Mouse (Mus musculus): ENCODE results near the gene Gm10320.

The Gm10320 gene

DNA sequence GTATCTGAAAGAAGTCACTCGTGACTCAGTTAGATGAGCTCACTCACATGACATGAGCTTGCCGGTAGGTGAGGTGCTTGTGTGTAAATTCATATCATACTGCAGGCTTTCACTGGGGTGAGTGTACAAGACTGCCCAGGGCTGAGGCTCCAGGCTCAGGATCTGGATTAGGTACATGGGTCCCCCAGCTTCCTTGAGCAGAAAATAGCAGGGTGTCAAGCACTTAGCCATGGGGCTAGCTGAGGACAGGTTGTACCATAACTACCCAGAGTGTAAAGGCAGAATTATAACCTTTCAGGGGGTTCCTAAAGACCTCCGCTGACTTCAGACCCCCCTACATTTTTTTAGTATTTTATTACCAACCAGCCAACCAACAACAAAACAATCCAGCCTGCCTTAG, at the start of gene Gm10320:
TSS of gene Gm10320 (minus strand) at position 93 of the 400 bp plus-strand sequence.
- no peak for DNase-seq (ENCODE audit: extremely low spot score, low read depth, low spot score)

DNA sequence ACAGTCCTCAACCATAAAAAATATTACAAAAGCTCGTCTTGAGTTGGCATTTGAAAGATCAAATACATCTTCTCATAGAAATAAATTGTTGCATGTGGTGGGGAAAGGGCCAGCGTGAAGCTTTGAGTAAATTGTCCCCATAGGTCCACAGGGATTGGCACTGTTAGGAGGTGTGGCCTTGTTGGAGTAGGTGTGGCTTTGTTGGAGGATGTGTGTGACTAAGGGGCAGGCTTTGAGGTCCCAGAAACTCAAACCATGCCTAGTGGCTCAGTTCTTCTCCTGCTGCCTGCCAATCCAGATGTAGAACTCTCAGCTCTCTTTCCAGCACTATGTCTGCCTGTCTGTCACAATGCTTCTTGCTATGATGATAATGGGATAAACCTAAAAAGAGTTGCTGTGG, 49.8 kb upstream of the Gm10320 start:
- no peak for DNase-seq (ENCODE audit: extremely low spot score, low read depth, low spot score)

- DNase-seq (ENCODE audit: extremely low spot score, low read depth, low spot score) = no peak
These were observed 48.4 kb upstream of the Gm10320 start for GRCm38 (mm10) chr13:98540206-98540605.

DNA sequence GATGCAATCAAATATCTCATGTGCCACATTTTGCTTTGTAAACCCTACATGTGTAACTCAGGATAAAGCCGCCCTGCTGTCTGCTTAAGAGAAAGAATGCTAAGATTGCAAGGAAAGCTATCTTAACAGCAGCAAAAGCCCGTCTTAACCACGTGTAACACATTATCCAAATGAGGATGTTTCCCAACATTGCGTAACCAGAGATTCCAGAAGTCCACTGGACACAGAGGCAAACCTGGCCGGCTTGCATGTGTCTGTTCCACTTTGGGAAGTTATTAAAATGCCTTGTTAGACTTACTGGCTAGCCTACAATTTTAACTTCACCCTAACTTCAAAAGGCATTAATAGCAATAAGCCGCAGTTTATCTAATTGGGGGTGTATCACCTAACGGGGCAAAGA, 47.5 kb upstream of the Gm10320 start:
- DNase-seq (ENCODE audit: extremely low spot score, low read depth, low spot score) = no peak

DNA sequence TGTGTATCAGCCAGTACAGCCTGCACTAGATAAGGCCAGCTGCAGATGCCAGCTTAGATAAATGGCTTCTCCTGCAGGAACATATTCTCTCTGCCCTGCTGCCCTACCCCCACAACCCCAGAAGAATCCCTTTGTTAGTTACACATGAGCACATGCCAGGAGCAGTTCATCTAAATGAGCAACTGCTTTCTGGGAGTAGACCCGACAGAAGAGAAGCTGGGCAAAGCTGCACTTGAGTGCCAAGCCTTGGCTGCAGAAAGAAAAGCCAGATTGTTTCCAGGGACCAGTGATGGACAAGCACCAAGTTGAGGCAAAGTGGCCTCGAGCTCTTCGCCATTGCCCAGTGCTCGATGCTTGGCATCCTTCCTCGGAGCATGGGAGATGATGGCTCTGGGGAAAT, 46.8 kb upstream of the Gm10320 start:
- no peak for DNase-seq (ENCODE audit: extremely low spot score, low read depth, low spot score)

GRCm38 (mm10) chr13:98534913-98535262, 43.1 kb upstream of the Gm10320 start:
- no peak for DNase-seq (ENCODE audit: extremely low spot score, low read depth, low spot score)

GRCm38 (mm10) chr13:98534190-98534912, 42.5 kb upstream of the Gm10320 start:
- DNase-seq (ENCODE audit: extremely low spot score, low read depth, low spot score) = no peak

DNA sequence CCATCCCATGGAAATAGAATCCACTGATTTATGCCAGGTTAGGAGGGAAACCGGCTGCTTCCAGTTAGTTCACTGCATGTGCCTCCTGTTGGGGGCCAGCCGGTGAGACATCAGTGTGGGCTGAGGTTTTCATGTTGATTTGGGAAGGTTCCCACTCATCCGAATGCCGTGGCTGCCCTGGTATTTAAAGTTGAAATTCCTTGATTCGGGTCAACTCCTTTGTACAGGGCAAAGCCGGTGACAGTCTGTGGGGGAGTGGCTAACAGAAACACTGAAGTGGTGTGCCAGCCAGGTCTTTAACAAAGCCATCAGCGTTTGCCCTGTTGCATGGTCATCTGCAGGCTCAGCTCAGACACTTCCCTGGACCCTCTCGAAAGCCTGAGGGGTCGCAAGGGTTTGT, 41.6 kb upstream of the Gm10320 start:
- DNase-seq (ENCODE audit: extremely low spot score, low read depth, low spot score) = no peak

DNA sequence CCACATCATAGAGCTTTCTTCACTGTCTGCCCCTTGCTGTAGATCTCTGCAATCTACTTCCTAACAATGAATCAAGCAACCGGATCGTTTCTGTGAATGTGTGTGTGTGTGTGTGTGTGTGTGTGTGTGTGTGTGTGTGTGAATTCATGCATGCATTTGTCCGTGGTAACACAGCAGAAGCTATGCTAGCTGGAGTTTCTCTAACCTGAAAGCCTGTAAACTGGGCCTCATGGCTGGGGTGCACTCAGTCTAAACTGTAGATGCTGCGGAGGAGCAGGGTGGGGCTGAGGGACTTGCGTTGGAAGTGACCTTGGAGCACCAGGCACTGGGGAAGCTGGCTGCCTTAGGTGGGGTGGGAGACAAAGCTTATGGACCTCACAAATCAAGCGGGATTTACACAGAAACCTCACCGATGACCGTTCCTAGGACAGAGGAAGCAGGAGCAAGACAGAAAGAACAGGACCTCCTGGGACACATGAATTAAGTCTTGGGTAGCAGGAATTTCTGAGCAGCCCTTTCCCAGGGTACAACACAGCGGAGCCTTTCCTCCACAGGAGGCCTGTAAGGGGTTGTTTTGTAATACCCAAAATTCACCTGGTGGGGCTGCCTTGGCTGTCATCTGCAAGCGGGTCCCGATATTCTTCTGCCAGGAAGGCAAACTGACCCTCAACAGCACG, 41.0 kb upstream of the Gm10320 start:
- DNase-seq (ENCODE audit: extremely low spot score, low read depth, low spot score) = no peak

DNA sequence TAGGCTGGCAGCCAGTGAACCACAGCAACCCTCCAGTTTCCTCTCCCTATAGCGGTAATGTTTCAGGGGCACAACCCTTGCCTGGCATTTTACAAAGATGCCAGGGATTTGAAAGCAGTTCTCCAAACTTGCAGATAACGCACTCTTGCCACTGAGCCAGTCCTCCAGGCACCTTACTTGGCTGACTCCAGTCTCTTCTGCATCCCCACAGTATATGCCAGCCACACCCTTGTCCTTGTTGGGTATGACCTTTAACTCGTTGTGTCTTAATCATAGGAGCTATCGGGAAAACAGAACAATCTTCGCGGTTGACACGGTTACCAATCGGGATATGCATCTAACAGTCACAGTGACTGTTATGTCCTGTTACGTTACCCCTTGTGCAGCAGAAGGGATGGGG, 40.2 kb upstream of the Gm10320 start:
- no peak for DNase-seq (ENCODE audit: extremely low spot score, low read depth, low spot score)

DNA sequence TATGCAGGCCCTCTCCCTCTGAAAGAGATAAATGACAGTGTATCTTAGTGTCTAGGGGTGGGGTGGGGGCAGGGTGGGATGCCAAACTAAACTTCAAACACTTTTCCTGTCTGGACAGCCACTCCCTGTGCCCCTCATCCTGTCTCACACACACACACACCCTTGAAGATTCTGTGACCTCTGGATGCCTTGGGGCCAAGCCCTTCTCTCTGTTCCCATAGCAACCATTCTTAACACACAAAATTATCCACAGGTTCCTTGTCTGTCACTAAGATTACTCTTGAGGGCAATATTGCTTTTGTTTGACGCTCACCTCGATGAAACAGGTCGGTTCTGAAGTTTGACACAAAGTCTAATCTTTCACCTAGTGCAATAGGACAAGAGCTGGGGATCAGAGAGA, 39.5 kb upstream of the Gm10320 start:
- no peak for DNase-seq (ENCODE audit: extremely low spot score, low read depth, low spot score)

- DNase-seq (ENCODE audit: extremely low spot score, low read depth, low spot score) = no peak
These were observed 32.0 kb upstream of the Gm10320 start for GRCm38 (mm10) chr13:98523719-98524316.

DNA sequence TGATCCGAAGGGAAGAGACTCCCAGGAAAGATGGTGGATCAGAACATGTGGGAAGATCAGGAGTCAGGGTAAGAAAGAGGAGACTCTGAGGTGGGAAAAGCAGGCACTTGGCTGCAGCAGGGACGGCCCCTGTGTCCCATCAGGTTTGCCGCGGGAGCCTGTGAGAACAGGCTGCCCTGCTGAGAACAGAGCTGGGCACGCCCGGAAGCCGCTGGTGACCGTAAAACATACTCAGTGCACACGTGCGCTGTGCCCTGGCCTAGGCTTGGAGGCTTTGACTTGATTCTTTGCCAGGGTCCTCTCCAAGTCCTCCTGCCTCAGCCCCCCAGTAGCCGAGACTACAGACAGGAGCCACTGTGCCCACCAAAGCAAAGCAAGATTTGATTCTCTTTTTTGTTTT, 26.5 kb upstream of the Gm10320 start:
- DNase-seq (ENCODE audit: extremely low spot score, low read depth, low spot score) = no peak

- no peak for DNase-seq (ENCODE audit: extremely low spot score, low read depth, low spot score)
These were observed 25.9 kb upstream of the Gm10320 start for GRCm38 (mm10) chr13:98517666-98518065.

DNA sequence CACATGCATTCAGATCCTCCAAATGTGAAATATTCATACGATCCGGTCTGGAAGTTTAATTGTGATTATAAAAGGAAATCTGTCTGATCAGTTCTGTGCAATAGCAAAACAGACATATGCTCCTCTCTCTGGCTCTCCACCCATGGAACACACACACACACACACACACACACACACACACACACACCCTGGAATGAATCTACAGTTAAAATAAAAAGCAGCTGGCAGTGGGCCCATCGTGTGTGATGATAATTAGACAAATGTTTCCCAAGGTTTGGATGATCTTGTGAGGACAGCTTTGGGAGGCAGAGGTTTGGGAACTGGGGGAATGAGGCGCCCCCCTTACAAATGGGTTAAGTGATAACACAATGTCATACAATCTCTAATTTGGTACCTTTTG, 25.2 kb upstream of the Gm10320 start:
- no peak for DNase-seq (ENCODE audit: extremely low spot score, low read depth, low spot score)

DNA sequence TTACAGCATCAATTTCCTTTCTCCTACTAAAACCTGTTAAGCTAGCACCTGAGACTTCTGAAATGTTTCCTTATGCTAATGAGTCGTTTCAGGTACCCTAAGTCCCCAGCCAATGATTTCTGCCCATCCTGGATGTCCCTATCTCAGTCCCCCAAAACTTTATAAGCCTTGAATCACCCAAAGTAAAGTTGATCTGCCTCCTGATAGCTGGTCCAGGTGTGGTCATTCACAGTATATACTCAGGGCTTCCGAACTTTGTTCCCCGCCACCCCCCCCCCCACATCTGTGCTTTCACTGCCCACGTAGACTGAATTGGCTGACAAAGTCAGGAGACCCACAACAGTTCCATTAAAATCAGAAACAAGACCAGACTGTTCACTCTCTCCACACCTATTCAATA, 20.3 kb upstream of the Gm10320 start:
- no peak for DNase-seq (ENCODE audit: extremely low spot score, low read depth, low spot score)

DNA sequence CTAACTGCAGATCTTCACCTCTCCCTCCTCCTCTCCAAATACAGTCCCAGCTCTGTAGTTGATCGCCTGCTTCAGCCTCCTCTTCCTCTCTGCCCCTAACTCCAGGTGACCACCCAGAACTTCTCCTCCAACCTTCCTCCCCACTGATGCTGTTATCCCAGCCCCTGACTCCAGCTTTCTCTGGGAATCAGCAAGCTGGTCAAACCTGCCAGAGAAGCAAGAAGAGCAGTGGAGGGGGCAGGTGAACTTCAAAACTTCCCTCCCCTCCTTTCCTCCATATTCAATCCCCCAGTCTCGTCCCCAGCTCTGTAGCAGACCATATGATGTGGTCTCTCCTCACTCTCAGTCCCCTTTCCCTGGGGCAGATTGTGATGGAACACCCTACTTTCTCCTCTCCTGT, 15.9 kb upstream of the Gm10320 start:
- no peak for DNase-seq (ENCODE audit: extremely low spot score, low read depth, low spot score)

DNA sequence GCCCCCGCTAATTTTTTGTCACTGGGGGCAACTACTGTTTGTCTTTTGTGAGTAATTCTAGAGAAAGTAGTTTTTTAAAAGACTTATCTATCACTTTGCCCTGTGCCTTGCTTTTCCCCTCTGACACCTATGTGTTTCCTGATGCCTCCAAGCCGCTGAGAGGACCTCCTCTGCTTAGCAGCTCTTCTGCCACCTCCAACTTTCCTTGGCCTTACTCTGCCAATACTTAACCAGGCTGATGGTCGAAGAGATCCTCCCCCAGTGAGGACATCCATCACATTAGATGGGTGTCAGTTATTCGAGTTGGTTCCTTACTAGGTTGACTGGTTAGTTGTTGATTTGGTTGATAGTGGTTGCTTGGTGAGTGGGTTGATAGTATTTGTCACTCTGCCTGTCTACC, 14.7 kb upstream of the Gm10320 start:
- DNase-seq (ENCODE audit: extremely low spot score, low read depth, low spot score) = no peak

GRCm38 (mm10) chr13:98505989-98506388, 14.2 kb upstream of the Gm10320 start:
- no peak for DNase-seq (ENCODE audit: extremely low spot score, low read depth, low spot score)

DNA sequence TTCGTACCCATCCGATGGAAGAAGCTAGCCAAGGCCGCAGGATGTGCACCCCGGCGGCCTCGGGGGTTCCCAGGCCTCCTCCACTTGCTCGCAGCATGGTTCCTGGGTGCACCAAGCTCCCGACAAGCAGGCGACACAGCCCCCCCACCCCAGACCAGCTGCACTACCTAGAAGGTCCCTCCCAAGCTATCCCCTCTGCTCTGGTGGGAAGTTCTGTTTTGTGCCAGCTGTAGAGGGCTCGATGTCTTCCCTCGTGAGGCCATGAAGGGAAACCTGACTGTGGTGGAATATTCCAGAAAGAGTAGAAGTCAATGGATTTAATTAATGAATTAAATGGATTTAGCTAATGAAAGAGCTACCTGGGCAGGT, 13.7 kb upstream of the Gm10320 start:
- DNase-seq (ENCODE audit: extremely low spot score, low read depth, low spot score) = no peak

- DNase-seq (ENCODE audit: extremely low spot score, low read depth, low spot score) = no peak
These were observed 13.1 kb upstream of the Gm10320 start for GRCm38 (mm10) chr13:98504661-98505488.
